Mouse (Mus musculus) ES-E14 (cell line): ENCODE measurements around the gene Raph1.

Experiments
- CHD2 ChIP-seq: IDR thresholded peaks from 2 replicates; pipeline ENCODE4 v1.6.1; 2014; ENCODE audit warnings: mild to moderate bottlenecking, low read depth, low read length, inconsistent platforms
- HCFC1 ChIP-seq: IDR thresholded peaks from 2 replicates; pipeline ENCODE4 v1.6.1; 2012; ENCODE audit warnings: low read length, inconsistent platforms, borderline replicate concordance; ENCODE audit not compliant: insufficient read depth
- MAFK ChIP-seq: IDR thresholded peaks from 2 replicates; pipeline ENCODE4 v1.6.1; 2014; ENCODE audit warnings: mild to moderate bottlenecking, low read depth, low read length, inconsistent platforms; ENCODE audit not compliant: insufficient read depth
- ZC3H11A ChIP-seq: IDR thresholded peaks from 2 replicates; pipeline ENCODE4 v1.6.1; 2012; ENCODE audit warnings: low read depth, mild to moderate bottlenecking, inconsistent platforms, low read length, borderline replicate concordance
- ZNF384 ChIP-seq: IDR thresholded peaks from 2 replicates; pipeline ENCODE4 v1.6.1; 2012; ENCODE audit warnings: low read depth, low read length, inconsistent platforms

GRCm38 (mm10) chr1:60572699-60573098 is 5.8 kb upstream of the Raph1 start:
- TF ChIP-seq ZNF384 (no peak), HCFC1 (no peak), CHD2 (no peak), MAFK (no peak), ZC3H11A (no peak)
